Mouse (Mus musculus) E14TG2a.4 (cell line): ENCODE results near the gene Gjb4.

Experiments
- CTCF ChIP-seq: conservative IDR thresholded peaks from 2 replicates; pipeline ENCODE4 v1.5.1; 2014; ENCODE audit warnings: low read length
- NANOG ChIP-seq: IDR thresholded peaks from 2 replicates; pipeline ENCODE4 v1.6.1; 2014; ENCODE audit warnings: borderline replicate concordance, low read length, mixed read lengths
- POU5F1 ChIP-seq: IDR thresholded peaks from 2 replicates; pipeline ENCODE4 v1.6.1; 2014; ENCODE audit warnings: low read length, borderline replicate concordance

DNA sequence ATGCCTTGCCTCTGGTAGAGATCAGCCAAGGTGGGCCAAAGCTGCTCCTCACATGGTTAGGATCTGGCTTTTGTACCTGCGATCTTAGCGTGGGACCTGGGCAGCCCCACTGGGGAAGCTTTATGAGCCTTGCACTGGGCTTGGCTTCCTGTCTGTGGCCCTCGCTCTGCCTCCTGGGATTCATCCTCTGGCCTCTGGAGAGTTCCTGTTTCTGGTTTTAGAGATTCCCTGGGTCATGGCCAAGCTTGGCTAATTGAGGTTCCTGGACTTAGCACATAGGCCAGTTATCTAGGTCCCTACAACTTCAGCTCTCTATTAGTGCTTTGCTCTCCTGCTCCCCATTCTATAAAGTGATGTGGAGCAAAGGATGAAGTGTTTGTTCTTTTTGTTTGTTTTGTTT, 50.1 kb downstream of the Gjb4 start:
- TF ChIP-seq CTCF (no peak), POU5F1 (no peak), NANOG (no peak)
